Mouse (Mus musculus) C2C12 (cell line): Measurements from ENCODE around the gene Lyplal1. TPM values are rescaled to one million over a fixed set of nuclear protein-coding genes. Genes with fewer than 3 reads are reported as not detected.

ENCODE experiments used
- H3K27me3 ChIP-seq: one replicate; pipeline ENCODE4 v1.6.1; 2011; ENCODE audit not compliant: control insufficient read depth, insufficient read depth, insufficient read length
- H3K36me3 ChIP-seq: one replicate; pipeline ENCODE4 v1.6.1; 2011; ENCODE audit not compliant: control insufficient read depth, insufficient read depth
- H3K4me3 ChIP-seq: one replicate; pipeline ENCODE4 v1.5.1; 2011; ENCODE audit warnings: mild to moderate bottlenecking, control low read depth; ENCODE audit not compliant: poor library complexity, insufficient read depth, severe bottlenecking
- H3K79me2 ChIP-seq: one replicate; pipeline ENCODE4 v1.6.1; 2011; ENCODE audit not compliant: control insufficient read depth, insufficient read depth
- H3K79me3 ChIP-seq: one replicate; pipeline ENCODE4 v1.6.1; 2011; ENCODE audit warnings: low read depth, control low read depth
- H3ac ChIP-seq: one replicate; pipeline ENCODE3; 2011; ENCODE audit warnings: low read depth; ENCODE audit not compliant: control insufficient read depth, insufficient read length
- CEBPB ChIP-seq: IDR thresholded peaks from one replicate; pipeline ENCODE4 v1.6.1; 2011; ENCODE audit warnings: low read depth, mild to moderate bottlenecking, control low read depth, moderate library complexity
- CTCF ChIP-seq: IDR thresholded peaks from one replicate; pipeline ENCODE4 v1.5.1; 2011; ENCODE audit not compliant: control insufficient read depth, insufficient read depth, insufficient read length
- FOSL1 ChIP-seq: IDR thresholded peaks from one replicate; pipeline ENCODE4 v1.8.0; 2011; ENCODE audit warnings: mild to moderate bottlenecking, low read length; ENCODE audit not compliant: poor library complexity, insufficient read depth, severe bottlenecking
- MAX ChIP-seq: IDR thresholded peaks from one replicate; pipeline ENCODE4 v1.6.1; 2011; ENCODE audit warnings: mild to moderate bottlenecking, control low read depth
- MYOD1 ChIP-seq: IDR thresholded peaks from one replicate; pipeline ENCODE4 v1.6.1; 2011; ENCODE audit warnings: low read depth; ENCODE audit not compliant: control insufficient read depth, insufficient read length
- MYOG ChIP-seq: IDR thresholded peaks from one replicate; pipeline ENCODE4 v1.6.1; 2011; ENCODE audit not compliant: control insufficient read depth, insufficient read length; ENCODE audit errors: extremely low read depth
- USF1 ChIP-seq: IDR thresholded peaks from one replicate; pipeline ENCODE4 v1.6.1; 2011; ENCODE audit warnings: low read depth, mild to moderate bottlenecking, control low read depth, moderate library complexity
- long read RNA-seq, 2 experiments: library from polyadenylated mRNA; unstranded; transcript quantifications; one replicate each; pipeline ENCODE4 v2.0.0; 2019 to 2020
- polyA plus RNA-seq: library from polyadenylated mRNA; unstranded; fragments of >200 nt; fragmentation: generic; extraction: Trizol; gene quantifications from one replicate; pipeline ENCODE4 v1.2.1, GENCODE M21; 2012; ENCODE audit warnings: missing spikeins

Gene Lyplal1
- 3.3 TPM for polyA plus RNA-seq
- long read RNA-seq, experiment 1, transcript Lyplal1-201 (5 exons, 1,578 nt), result major isoform, 12 of 16 reads
- long read RNA-seq, experiment 1, partial matches to known transcripts, result 0 of 16 reads
- long read RNA-seq, experiment 1, other reads (novel, unspliced or antisense), result 3 of 16 reads
- long read RNA-seq, experiment 2, transcript Lyplal1-201 (5 exons, 1,578 nt), result major isoform, 5 of 6 reads
- long read RNA-seq, experiment 2, partial matches to known transcripts, result 0 of 6 reads
- long read RNA-seq, experiment 2, other reads (novel, unspliced or antisense), result 1 of 6 reads

DNA sequence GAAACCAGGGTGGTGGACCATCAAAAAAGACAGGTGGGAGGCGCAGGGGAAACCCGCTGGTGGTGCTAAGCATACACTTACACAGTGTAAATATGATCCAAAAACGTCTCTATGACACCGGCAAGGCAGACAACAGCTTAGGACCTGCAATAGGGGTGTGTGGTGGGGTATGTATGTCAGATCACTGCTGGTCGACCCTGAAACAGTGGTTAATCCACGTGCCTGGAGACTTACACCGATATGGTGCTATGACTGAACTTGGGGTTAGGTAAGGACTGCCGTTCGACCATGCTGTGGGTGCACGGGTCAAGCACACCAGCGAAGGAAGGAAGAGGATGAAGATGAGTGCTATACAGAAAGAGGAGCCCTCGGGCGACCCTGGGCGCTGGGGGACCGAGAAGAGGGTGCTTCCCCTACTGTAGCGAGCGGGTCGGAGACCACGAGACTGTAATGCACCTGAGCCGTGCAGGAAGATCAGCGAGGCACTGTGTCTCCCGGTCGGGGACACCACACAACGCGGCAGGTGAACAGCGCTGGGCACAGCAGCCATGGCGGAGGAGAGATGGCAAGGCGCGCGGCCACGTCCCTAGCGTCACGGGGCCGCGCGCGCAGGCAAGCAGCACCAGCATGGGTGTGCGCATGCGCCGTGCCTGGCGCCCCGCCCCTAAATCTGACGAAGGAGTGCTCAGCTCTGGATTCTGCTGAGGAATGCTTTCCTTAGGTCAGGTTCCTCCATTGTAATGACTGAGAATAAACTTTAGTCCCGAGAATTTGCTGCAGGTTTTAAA lies at the start of gene Lyplal1:
Gene Lyplal1, minus strand, starts transcription at position 610 of the 788 bp plus-strand sequence.
- H3K79me2 ChIP-seq, result no peaks in the 10 kb centered on the region
- H3K36me3 ChIP-seq, result no peaks in the 10 kb centered on the region
- TF ChIP-seq MAX (peak; percentile 35), CEBPB (no peak)
- no peaks in the 10 kb centered on the region for H3K79me3 ChIP-seq
- H3ac ChIP-seq, result peak within 1 kb of the TSS; percentile 74
- peak within 1 kb of the TSS; percentile 50 for H3K4me3 ChIP-seq
- no peaks in the 10 kb centered on the region for H3K27me3 ChIP-seq

DNA sequence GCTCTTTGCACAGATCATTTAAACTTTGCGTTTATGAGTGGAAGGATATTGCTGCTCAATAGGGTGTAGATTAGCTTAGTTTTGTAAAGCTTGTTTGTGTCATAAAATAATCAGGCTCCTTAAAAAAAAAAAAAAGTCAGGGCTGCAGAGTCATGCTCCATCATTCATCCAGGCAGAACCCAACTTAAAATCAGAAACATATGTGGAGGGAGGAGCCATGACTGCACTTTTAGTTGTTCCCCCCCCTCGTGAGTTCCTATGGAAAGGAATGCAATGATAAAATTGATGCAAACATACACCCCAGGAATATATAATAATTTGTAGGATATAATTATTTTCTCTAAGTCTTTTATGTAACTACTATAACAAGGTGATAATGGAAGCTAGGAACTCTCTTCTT lies 46.5 kb upstream of the Lyplal1 start:
- no peaks in the 10 kb centered on the region for H3K79me2 ChIP-seq
- TF ChIP-seq MYOG (no peak), MAX (no peak), FOSL1 (no peak), CTCF (no peak), CEBPB (no peak), USF1 (no peak), MYOD1 (no peak)
- no peaks in the 10 kb centered on the region for H3K79me3 ChIP-seq
- H3ac ChIP-seq, result no peak overlapping the region
- H3K36me3 ChIP-seq, result no peaks in the 10 kb centered on the region
- no peaks in the 10 kb centered on the region for H3K27me3 ChIP-seq
- no peak overlapping the region for H3K4me3 ChIP-seq

- TF ChIP-seq CTCF (no peak), MAX (no peak), MYOD1 (no peak), USF1 (no peak), MYOG (no peak), CEBPB (no peak)
- Histone ChIP-seq H3K4me3 (no peak overlapping the region), H3K36me3 (no peaks in the 10 kb centered on the region), H3K27me3 (no peaks in the 10 kb centered on the region), H3K79me3 (no peaks in the 10 kb centered on the region), H3K79me2 (no peaks in the 10 kb centered on the region), H3ac (no peak overlapping the region)
Observed at GRCm38 (mm10) chr1:186163206-186163605, 46.1 kb upstream of the Lyplal1 start.

DNA sequence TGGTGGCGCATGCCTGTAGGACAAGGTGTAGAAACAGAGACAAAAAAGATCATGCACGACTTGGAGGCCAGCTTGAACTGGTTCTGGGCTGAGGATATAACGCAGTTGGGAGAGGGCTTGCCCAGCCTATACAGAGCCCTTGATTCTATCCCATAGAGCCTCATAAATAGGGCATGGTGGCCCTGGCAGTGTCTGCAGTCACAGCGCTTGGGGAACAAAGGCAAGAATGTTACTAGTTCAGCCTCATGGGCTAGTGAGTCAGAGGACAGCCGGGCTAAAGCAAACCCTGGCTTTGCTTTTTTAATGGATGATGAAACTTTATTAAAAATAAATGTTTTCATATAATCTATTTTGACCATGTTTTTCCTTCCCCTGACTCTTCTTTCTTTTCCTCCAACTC lies 33.3 kb upstream of the Lyplal1 start:
- no peaks in the 10 kb centered on the region for H3K27me3 ChIP-seq
- no peaks in the 10 kb centered on the region for H3K79me3 ChIP-seq
- H3K36me3 ChIP-seq, result no peaks in the 10 kb centered on the region
- H3ac ChIP-seq, result no peak overlapping the region
- H3K4me3 ChIP-seq, result no peak overlapping the region
- no peaks in the 10 kb centered on the region for H3K79me2 ChIP-seq
- TF ChIP-seq MYOD1 (no peak), CEBPB (no peak), FOSL1 (no peak), CTCF (no peak), USF1 (no peak), MAX (no peak), MYOG (no peak)

- no peaks in the 10 kb centered on the region for H3K36me3 ChIP-seq
- TF ChIP-seq CTCF, result no peak
- TF ChIP-seq USF1, result no peak
- TF ChIP-seq MYOD1, result no peak
- no peak for TF ChIP-seq CEBPB
- TF ChIP-seq FOSL1, result no peak
- TF ChIP-seq MYOG, result no peak
- TF ChIP-seq MAX, result no peak
- no peak overlapping the region for H3ac ChIP-seq
- H3K27me3 ChIP-seq, result no peaks in the 10 kb centered on the region
- no peaks in the 10 kb centered on the region for H3K79me3 ChIP-seq
- no peaks in the 10 kb centered on the region for H3K79me2 ChIP-seq
- no peak overlapping the region for H3K4me3 ChIP-seq
Observed at GRCm38 (mm10) chr1:186145444-186145843, 28.3 kb upstream of the Lyplal1 start.

- Histone ChIP-seq H3K27me3 (no peaks in the 10 kb centered on the region), H3ac (no peak overlapping the region), H3K79me2 (no peaks in the 10 kb centered on the region), H3K36me3 (no peaks in the 10 kb centered on the region), H3K79me3 (no peaks in the 10 kb centered on the region), H3K4me3 (no peak overlapping the region)
- TF ChIP-seq MYOD1 (no peak), MYOG (no peak), MAX (no peak), FOSL1 (no peak), CEBPB (no peak), USF1 (no peak), CTCF (no peak)
Observed at GRCm38 (mm10) chr1:186140191-186140590, 23.1 kb upstream of the Lyplal1 start.
